Mouse (Mus musculus) cerebellum, adult 2 months (tissue): Measurements from ENCODE around the gene Shb. TPM values are rescaled to one million over a fixed set of nuclear protein-coding genes. Genes with fewer than 3 reads are reported as not detected.

Experiments used
- DNase-seq, 2 experiments: peaks; one replicate each; pipeline ENCODE4 v3.0.0; 2021
- H3K27ac ChIP-seq: fragments of 200-500 bp; 2 replicates; pipeline ENCODE4 v1.5.1; 2012; ENCODE audit warnings: low read length, control low read depth, inconsistent platforms; ENCODE audit not compliant: insufficient read depth
- H3K27me3 ChIP-seq: fragments of 200-500 bp; 2 replicates; pipeline ENCODE4 v1.6.1; 2012; ENCODE audit warnings: inconsistent platforms, mild to moderate bottlenecking, low read length, moderate library complexity; ENCODE audit not compliant: control insufficient read depth, insufficient read depth
- H3K4me1 ChIP-seq: fragments of 200-500 bp; 2 replicates; pipeline ENCODE4 v1.6.1; 2011; ENCODE audit warnings: low read length; ENCODE audit not compliant: control insufficient read depth, insufficient read depth
- H3K4me3 ChIP-seq: fragments of 200-500 bp; replicated peaks from 2 replicates; pipeline ENCODE3; 2011; ENCODE audit warnings: mild to moderate bottlenecking, low read depth, low read length, control low read depth; ENCODE audit not compliant: insufficient read depth
- CTCF ChIP-seq: fragments of 200-500 bp; IDR thresholded peaks from 2 replicates; pipeline ENCODE4 v1.5.1; 2011; ENCODE audit warnings: low read depth, mild to moderate bottlenecking, control low read depth, low read length, moderate library complexity, borderline replicate concordance; ENCODE audit not compliant: insufficient read depth
- POLR2A ChIP-seq: fragments of 200-500 bp; IDR thresholded peaks from 2 replicates; pipeline ENCODE4 v1.6.1; 2011; ENCODE audit warnings: low read length, control low read depth, borderline replicate concordance; ENCODE audit not compliant: insufficient read depth
- WGBS: fragments of 180-500 bp; shearing (Covaris S2); methylation state at CpG from one replicate; pipeline ENCODE4 v1.1.7; 2018; 5-methylcytosine and 5-hydroxymethylcytosine counted together
- polyA plus RNA-seq: library from polyadenylated mRNA; depleted of rRNA; stranded (reverse); fragments of >200 nt; gene quantifications from 2 replicates; pipeline ENCODE4 v1.2.3, GENCODE M21; 2012

The Shb gene
- polyA plus RNA-seq, 1 experiment: 8.3 TPM

GRCm38 (mm10) chr4:45491685-45492601 lies 40.3 kb downstream of the Shb start:
- H3K4me1 ChIP-seq: peaks cover 8% of the 10 kb centered on the region
- H3K4me3 ChIP-seq: no peak overlapping the region
- no peak for TF ChIP-seq POLR2A
- TF ChIP-seq CTCF: no peak
- 76% methylated on average over 16 of the region's 16 CpGs for WGBS
- H3K27me3 ChIP-seq: no peaks in the 10 kb centered on the region; the same call in 1 of the 2 replicates
- H3K27ac ChIP-seq: no peak overlapping the region
- no peak for DNase-seq

- WGBS: 85% methylated on average over 6 of the region's 6 CpGs
- TF ChIP-seq CTCF: no peak
- no peak for TF ChIP-seq POLR2A
- Histone ChIP-seq H3K4me3 (no peak overlapping the region), H3K27me3 (no peaks in the 10 kb centered on the region; the same call in 1 of the 2 replicates), H3K27ac (no peak overlapping the region), H3K4me1 (peaks cover 8% of the 10 kb centered on the region)
- DNase-seq: no peak
Measured at GRCm38 (mm10) chr4:45491119-45491679, 41.1 kb downstream of the Shb start.

GRCm38 (mm10) chr4:45490036-45490752 lies 42.1 kb downstream of the Shb start:
- TF ChIP-seq CTCF (no peak), POLR2A (no peak)
- H3K4me1 ChIP-seq: peaks cover 8% of the 10 kb centered on the region
- H3K27me3 ChIP-seq: no peaks in the 10 kb centered on the region; the same call in 1 of the 2 replicates
- no peak overlapping the region for H3K27ac ChIP-seq
- no peak overlapping the region for H3K4me3 ChIP-seq
- no peak for DNase-seq
- 66% methylated on average over 8 of the region's 8 CpGs for WGBS

- Histone ChIP-seq H3K27ac (no peak overlapping the region), H3K4me3 (no peak overlapping the region), H3K4me1 (peaks cover 8% of the 10 kb centered on the region), H3K27me3 (no peaks in the 10 kb centered on the region; the same call in 1 of the 2 replicates)
- TF ChIP-seq CTCF (no peak), POLR2A (no peak)
- DNase-seq: peak; percentile 38 to 48
- 11% methylated on average over 18 of the region's 18 CpGs for WGBS
Measured at GRCm38 (mm10) chr4:45489141-45490035, 42.9 kb downstream of the Shb start.

GRCm38 (mm10) chr4:45487681-45488081 lies 44.6 kb downstream of the Shb start:
- no peak overlapping the region for H3K4me3 ChIP-seq
- WGBS: 74% methylated on average over 6 of the region's 6 CpGs
- no peaks in the 10 kb centered on the region; the same call in 1 of the 2 replicates for H3K27me3 ChIP-seq
- DNase-seq: no peak
- no peak overlapping the region for H3K27ac ChIP-seq
- TF ChIP-seq CTCF (no peak), POLR2A (no peak)
- peaks cover 8% of the 10 kb centered on the region for H3K4me1 ChIP-seq

GRCm38 (mm10) chr4:45485024-45485423 lies 47.2 kb downstream of the Shb start:
- no peak overlapping the region for H3K27ac ChIP-seq
- no peak for DNase-seq
- TF ChIP-seq CTCF (no peak), POLR2A (no peak)
- H3K27me3 ChIP-seq: no peaks in the 10 kb centered on the region
- H3K4me1 ChIP-seq: peaks cover 8% of the 10 kb centered on the region
- H3K4me3 ChIP-seq: no peak overlapping the region
- 88% methylated on average over 5 of the region's 5 CpGs for WGBS
